Mouse (Mus musculus): ENCODE measurements around the gene Amn1.
"Not testable (repeated sequence)": the region's sequence is repeated elsewhere in the genome, so short reads cannot be mapped to it uniquely, and the experiment has no call there.

Amn1 gene

DNA sequence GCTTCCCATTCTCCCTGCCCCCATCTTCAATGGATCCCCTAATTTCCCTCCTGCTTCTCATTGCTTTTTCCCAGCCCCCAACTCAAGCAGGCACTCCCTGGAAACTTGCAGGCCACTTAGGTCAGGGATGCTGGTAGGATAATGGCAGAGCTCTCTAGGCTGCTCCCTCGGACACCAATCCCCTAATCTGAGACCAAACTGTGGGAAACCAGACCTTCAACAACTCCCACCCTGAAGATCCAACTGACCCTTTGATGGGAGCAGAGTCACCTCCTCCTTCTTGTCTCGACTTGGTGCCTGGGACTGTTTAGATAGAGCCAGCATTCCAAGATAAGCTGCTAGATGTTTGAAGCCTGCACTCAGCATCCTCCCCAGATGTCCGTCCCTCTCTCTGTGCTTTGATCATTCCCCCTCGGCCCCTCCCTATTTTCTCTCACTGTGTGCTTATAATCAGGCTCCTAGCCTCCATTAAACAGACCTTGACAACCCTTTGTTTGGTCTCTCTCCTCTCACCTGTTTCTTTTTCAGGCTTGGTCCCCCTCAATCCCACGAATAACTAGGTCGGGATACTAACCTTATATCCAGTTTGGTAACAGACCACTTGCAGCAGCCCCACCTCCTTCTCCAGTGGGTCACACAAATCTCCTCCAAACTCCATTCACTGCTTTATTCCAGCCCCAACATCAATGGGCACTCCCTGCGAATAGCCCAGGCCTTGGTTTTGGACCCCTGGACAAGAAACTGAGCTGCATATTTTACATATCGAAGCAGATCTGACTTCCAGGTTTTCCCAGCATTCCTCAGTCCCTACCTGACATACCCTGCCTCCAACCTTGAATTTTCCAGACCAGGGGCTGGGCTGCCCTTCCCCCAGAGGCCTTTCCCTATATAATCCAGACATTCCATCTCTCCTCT is 34.1 kb downstream of the Amn1 start:
- no peak for DNase-seq (ENCODE audit: low read depth, low spot score)

DNA sequence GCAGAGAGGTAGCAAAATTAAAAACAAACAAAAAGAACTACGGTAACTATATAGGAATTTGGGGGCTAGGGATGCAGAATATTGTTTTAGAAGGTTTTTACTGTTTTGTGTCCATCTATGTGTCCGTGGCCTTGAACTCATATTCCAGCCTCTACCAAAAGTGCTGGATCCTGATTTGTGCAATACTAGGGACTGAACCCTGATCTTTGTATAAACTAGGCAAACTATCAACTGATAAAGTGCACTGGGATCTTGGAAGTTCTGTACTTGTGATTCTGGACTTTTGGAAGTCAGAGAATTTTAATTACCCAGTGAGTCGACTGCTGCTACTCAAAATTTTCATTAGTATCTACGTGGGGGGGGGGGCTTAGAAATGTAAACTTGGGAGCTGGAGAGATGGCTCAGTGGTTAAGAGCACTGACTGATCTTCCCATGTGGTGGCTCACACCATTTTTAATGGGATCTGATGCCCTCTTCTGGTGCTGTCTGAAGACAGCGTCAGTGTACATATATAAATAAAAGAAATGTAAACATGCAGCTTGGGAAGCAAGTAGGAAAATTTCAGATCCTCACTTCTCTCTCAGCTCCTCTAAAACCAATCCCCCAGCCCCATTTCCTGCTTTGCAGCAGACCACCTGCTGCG is 34.9 kb downstream of the Amn1 start:
- no peak for DNase-seq (ENCODE audit: low read depth, low spot score)

DNA sequence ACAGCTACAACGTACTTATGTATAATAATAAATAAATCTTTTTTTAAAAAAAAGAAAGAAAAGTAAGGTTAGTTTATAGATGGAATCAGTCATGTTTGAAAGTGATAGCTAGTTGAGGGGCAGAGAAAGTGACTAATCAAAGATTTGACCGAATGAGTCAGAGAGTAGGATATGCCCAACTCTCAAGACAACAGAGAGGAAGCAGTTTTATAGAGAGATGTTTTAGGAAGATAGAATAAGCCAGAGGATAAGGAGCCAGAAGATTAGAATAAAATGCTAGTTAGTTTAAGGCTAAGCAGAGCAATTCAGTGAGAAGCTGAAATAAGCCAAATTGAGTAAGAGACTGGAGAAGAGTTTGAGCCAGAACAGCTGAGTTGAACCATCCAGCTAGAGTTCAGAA is 36.4 kb downstream of the Amn1 start:
- no peak for DNase-seq (ENCODE audit: low read depth, low spot score)

DNA sequence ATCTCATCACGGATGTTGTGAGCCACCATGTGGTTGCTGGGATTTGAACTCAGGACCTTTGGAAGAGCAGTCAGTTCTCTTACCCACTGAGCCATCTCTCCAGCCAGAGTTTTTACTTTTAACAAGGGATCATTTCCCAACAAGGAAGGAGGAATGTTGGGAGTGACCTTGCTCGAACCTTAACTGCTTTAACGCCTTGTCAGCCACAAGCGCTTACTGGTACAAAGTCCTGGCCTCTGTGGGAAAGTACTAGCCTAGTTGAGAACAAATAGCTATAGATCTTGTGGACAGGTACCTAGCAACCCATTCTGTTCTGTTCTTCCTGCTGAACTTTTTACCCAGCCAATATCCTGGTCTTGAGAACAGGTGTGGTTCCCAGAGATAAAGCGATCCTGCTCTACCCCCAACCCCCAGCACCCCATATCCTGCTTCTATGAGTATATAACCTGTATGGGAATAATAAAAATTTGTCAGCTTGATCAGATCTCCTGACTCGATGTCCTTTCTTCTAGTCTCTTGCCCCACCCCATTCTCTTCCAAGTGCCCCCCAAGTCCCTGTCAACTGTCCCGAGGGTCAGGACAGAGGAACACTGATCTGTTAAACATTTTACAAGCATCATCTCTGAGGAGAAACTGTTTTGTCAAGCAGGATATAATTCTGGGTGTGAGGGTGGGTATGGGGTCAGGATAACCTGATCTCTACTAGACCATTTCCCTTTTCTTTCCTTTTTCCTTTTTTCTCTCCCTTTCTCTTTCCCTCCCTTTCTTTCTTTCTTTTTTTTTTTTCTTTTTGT is 39.9 kb downstream of the Amn1 start:
- no peak for DNase-seq (ENCODE audit: low read depth, low spot score)

DNA sequence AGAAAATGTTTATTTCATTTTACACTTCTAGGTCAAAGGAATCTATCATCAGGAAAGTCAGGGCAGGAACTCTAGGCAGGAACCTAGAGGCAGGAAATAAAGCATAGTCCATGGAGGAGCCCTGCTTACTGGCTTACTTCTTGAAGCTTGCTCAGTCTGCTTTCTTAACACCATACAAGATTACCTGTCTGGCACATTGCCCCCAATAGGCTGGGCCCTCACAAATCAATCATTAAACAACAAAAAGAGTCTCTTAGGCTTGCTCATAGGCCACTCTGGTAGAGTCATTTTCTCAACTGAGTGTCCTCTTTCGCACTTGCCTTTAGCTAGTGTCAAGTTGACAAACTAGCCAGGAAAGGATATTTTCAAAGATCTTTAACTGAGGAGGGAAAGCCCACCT is 43.4 kb downstream of the Amn1 start:
- no peak for DNase-seq (ENCODE audit: low read depth, low spot score)

DNA sequence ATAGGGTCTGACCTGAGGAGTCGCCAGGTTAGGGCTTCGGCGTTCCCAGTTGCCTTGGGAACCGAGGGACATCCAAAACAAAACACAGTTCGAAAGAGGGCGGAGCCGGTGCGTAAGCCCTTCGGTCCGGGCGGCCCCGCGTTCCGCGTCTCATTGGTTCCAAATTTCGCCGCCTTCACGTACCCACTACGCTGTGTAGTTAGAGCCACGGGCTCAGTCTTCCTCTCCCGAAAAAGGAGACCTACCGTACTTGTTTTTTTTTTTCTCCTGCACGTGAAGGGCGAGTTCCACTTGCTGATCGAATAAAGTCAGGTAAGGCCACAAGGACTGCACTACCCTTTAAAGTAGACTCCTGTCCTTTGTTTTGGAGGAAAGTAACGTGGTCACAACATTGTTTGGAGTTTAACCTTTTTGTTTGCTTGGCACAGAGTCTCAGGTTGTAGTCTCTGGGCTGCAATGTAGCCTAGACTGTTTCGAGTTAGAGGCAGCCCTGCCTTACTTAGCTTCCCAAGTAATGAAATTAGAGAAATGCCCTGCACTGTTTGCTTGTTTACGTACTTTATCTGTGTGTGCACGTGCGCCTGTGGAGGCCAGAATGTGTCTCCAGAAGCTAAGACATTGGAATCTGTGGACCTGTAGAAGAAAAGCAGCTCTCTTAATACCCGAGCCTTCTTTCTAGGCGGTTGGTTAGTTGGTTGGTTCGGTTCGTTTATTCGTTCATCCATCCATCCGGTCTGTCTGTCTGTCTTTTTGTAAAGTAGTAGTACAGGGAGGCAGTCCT is 46.9 kb downstream of the Amn1 start:
- DNase-seq (ENCODE audit: low read depth, low spot score): peak; percentile 35

DNA sequence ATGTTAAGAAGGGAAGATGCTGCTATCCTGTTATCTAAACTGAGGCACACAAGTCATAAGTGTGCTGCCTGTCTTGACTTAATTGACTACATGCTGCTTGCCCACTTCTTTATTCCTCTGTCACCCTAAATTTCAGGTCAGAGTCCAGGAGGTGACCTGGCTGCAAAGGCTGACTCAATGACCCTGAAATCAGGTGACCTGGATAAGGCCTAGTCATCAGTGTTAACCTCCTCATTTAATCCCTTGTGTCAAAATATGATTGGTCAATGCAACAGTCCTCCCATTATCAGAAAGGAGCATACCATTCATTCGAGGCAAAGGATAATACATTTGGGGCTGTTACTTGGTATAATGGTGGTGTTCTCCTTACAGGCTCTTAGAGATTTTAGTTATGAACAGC is 49.0 kb downstream of the Amn1 start, which contains the start of gene Etfbkmt:
Etfbkmt (plus strand) TSS at position 379 of the 400 bp plus-strand sequence.
- no peak for DNase-seq (ENCODE audit: low read depth, low spot score)

DNA sequence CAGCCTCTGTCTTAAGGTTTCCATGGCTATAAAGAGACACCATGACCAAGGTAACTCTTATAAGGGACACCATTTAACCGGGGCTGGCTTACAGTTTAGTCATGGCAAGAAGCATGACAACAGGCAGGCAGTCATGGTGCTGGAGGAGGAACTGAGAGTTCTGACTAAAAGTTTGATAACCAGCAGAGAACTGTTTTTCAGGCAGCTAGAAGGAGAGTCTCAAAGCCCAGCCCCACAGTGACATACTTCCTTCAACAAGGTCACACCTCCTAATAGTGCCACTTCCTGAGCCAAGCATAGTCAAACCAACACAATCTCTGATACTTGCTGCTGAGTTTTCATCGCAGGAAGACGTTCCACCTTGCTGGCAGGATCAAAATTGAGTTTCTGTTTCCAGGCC is 49.5 kb downstream of the Amn1 start:
- no peak for DNase-seq (ENCODE audit: low read depth, low spot score)

DNA sequence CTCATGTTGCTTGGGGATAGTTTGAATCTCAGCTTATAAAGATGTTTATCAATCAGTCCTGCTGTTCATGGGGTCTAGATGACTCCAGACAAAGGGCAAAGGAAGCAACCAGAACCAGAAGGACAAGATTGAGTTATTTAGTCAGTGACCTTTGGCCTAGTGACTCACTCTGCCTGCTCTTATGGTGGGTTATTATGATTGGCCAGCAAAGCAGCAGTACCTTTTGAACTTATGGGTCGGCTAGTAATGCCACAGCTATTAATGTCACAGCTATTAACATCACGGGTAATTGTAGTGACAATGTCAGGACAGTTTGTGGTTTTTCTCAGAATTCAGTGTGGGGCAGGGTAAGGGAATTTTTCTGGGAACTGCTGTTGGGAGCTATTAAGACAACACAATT is 50.6 kb downstream of the Amn1 start:
- DNase-seq (ENCODE audit: low read depth, low spot score): no peak

DNA sequence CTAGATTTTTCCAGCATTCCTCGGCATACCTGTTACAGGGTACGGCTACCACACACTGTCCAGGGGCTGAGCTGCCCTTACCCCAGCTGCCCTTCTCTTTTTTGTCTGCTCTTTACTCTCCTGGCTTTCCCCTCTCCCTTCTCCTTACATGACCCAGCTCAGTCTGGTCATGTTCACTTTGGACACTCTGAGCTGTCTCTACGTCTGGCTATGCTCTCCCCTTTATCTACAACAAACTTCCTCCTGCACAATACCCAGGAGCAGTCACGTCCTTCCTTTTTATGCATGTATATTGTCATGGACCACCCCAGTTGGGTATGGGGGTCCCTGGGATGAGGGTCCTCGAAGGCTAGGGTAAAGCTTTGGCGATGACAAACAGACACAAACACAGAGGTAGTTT is 52.9 kb downstream of the Amn1 start:
- no peak for DNase-seq (ENCODE audit: low read depth, low spot score)

DNA sequence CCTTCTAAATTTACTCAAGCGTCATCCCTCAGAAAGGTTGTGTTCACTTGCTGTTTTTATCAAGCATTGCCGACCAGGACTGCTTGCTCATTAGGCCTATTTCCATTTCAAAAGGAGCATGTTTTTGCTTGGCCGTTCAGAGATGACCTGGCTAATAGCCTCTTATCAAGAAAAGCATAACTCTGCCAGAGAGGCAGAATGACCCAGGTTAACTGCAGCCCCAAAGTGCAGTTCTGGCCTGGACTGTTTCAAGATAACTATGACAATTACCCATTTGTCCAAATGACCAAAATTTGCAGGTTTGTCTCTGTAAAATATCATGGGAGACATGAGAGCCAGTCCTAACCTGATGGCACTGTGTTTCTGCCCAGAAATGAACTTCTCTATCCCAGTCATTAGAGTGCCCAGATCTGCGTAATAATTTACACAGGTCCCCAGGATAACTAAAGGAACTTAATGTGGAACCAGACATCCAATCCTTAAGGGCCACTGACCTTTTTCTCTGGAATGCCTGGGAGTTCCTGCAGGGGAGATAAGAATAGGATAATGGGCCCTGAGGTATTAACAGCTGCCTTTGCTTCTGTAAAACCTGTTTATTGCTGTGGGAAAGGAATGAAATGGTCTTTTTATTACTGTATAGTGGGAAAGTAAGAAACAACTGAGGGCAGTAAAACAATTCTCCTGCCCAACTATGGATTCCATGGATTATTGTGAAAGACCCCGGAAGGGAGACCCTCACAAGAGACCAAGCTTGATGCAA is 53.9 kb downstream of the Amn1 start:
- no peak for DNase-seq (ENCODE audit: low read depth, low spot score)

DNA sequence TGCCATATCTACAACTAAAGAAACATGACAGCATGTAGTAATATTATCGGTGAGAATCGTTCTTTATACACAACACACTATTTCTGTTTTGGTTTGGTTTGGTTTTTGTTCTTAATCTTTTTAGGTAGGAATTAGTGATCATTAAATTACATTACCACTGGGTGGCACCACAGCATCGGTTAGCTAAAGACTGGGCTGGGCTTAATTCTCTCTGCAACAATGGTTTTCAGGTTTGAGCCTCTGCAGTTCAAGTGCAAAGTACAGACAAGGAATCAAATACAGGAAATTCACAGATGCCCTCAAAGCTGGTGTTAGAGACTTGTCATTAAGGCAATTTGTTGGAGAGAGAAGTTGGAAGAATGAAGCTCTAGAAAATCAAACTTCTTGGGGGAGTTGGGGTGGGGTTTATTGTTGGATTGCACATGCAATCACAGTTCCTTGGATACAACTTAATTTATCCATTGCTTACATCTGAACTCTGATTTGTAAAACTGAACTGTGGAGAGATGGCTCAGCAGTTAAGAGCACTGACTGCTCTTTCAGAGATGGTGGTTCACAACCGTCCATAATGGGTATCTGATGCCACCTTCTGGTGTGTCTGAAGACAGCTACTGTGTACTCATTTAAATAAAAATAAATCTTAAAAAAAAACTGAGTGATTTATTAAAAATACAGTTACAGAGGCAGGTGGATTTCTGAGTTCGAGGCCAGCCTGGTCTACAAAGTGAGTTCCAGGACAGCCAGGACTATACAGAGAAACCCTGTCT is 56.0 kb downstream of the Amn1 start:
- DNase-seq (ENCODE audit: low read depth, low spot score): peak; percentile 38

DNA sequence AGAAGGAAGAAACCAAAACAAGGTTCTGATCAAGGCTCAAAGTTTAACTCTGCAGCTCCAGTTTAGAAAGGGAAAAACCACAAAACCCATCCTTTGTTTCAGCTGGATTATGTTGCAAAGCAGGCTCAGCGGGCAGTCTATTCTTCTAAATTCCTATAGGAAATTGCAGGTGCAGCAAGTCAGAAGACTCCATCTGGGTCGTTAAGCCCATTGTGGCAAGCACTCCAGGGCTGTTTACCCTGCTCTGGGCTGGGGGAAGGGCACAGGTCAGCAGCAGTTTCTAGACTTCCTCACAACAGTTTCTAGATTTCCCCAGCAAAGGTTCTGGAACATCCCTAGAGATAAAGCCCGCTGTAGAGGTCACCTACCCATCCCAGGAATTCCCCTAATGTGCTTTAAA is 57.4 kb downstream of the Amn1 start:
- DNase-seq (ENCODE audit: low read depth, low spot score): no peak

DNA sequence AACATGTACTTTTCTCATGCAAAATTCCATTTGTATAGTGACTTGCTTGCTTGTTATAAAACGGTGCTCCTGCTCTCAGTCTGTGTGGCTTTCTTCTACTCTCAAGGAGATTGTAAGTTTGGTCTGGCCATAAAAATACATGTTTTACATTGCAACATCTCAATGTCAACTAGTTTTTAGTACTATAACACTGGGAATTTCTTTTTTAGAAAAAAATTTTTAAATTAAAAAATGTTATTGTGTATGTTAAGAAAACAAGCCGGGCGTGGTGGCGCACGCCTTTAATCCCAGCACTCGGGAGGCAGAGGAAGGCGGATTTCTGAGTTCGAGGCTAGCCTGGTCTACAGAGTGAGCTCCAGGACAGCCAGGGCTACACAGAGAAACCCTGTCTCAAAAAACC is 58.6 kb downstream of the Amn1 start, which contains the start of gene Gm10203:
Gm10203 (plus strand) TSS at position 301 of the 400 bp plus-strand sequence.
- DNase-seq (ENCODE audit: low read depth, low spot score): not testable (repeated sequence)

DNA sequence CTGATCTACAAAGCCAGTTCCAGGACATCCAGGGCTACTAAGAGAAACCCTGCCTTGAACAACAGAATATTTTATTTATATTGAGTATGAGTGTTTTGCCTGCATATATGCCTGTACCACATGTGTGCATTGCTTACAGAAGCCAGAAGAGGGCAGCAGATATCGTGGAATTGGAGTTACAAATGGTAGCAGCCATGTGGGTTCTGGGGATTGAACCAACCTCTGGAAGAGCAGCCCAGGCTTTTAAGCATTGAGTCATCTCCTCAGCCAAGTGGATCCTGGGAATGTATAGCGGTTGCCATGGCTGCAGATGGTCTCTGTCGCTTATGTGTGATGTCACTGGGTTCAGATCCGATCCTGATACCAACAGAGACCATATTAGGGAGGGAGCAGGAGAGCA is 61.8 kb downstream of the Amn1 start:
- peak; percentile 11 for DNase-seq (ENCODE audit: low read depth, low spot score)

DNA sequence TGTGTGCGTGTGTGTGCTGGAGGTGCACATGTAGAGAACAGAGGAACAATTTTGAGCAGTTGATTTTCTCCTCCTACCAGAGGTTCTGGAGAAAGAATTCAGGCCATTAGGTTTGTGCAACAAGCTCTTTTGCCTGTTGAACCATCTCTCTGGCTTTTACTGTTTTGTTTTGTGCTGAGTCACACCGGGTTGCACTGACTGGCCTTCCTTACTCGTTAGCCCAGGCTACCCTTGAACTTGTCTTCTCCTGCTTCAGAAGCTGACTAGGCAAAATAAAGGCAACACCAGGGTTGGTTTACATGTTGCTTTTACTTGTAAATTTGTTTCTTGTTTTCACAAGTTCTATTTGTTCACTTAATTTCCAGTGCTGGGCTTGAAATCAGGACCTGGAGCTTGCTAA is 65.5 kb downstream of the Amn1 start:
- no peak for DNase-seq (ENCODE audit: low read depth, low spot score)

DNA sequence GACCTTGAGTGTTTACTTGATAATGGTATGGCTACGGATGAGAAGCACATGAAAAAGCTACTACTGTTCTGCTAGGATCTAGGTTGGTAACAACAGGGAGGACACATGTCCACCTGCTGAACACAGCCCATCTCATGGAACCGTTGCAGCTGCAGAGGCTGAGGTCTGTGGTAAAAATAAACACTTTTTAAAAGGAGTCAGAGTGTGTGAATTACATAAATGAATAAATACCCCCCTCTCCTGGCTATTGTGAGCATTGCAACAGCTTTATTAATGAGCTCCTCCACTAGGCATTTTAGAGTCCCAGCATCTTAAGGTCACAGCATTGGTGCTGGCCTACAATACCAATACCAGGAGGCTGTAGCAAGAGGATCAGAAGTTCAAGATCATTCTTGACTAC is 68.7 kb downstream of the Amn1 start:
- DNase-seq (ENCODE audit: low read depth, low spot score): peak; percentile 48

DNA sequence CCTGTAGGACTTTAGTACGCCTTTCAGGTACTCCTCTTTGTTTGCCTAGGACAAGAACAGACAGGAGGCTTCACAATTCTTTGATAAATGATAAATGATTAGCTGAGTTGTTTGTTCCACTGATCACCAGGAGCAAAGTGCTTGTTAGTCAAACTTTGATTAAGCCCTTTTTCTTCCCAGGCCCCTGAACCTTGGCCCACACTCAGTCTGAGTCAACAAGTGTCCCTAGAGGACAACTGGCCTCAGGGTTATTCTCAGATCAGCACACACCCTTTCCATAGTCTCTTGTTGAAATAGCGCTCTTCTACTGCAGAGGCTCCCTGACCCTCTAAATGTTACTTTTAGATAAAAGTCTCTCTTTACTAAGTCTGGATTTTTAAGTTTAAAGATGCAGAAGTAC is 69.6 kb downstream of the Amn1 start:
- DNase-seq (ENCODE audit: low read depth, low spot score): no peak

DNA sequence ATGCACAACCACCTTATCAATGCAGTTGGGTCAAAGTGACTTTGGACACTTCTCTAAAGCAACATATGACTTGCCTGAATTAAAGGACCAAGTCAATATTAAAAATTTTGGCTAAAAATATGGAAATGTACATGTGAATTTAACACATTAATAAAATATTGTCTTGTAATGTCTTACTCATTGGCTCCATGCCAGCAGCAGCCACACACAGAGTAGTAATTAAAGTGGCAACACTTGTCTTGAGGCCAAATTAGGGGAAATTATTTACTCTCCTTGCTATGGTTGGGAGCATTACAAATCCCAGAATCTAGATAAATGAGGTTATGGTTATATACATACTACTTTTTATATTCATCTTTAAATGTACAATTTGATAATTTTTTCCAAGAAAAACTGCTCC is 71.5 kb downstream of the Amn1 start:
- no peak for DNase-seq (ENCODE audit: low read depth, low spot score)

DNA sequence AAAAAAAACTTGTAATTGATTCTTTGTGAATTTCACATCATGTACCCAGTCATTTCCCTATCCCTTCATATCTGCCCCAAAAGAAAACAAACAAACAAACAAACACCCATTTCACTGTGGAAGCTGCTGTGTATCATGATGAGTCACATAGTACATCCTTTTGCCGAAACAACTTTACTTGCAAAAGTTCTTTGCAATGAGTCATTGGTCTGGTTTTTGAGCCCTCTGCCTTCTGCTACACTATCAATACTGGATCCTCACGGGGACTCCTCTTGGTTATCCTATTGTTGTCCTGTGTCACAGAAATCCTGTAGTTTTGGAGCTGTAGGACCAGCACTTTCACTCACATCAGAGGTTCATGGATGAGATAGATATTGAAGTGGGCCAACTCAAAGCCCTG is 79.6 kb downstream of the Amn1 start:
- DNase-seq (ENCODE audit: low read depth, low spot score): no peak

Measured in retina, postnatal 7 days (tissue).